Mouse (Mus musculus): ENCODE data around the gene Tubg1.

DNA sequence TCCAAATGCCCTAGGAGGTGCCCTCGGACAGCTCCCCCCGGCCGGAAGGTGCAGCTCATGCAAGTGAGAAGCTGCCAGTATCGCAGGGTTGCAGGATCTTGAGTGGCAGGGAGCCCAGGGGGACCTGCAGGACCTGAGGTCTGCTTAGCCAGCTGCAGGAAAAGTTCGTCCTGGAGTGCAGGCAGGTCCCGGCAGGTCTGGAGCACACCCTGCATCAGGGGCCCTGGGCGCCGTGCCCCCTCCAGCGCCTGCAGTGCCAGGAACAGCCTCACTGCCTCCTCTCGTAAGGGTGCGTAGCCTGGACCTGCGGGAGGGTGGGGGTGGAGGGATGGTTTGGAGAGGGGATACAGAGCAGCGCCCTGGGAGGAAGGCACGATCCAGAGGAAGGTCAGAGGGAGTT is 46.6 kb downstream of the Tubg1 start:
- no peak for TF ChIP-seq POLR2A (IDR thresholded peaks at IDR 0.05; ENCODE audit: low read depth, low read length)
- TF ChIP-seq CTCF (conservative IDR thresholded peaks at IDR 0.05; ENCODE audit: insufficient read depth, insufficient read length, low read depth, low read length): no peak
